Mouse (Mus musculus) central nervous system, embryonic 14 days (tissue): Measurements from ENCODE around the gene Ccdc88a. TPM values are rescaled to one million over a fixed set of nuclear protein-coding genes. Genes with fewer than 3 reads are reported as not detected.

Experiments used
- polyA plus RNA-seq: library from polyadenylated mRNA; depleted of rRNA; stranded (reverse); fragments of >200 nt; gene quantifications from 2 replicates; pipeline ENCODE4 v1.2.3, GENCODE M21; 2012; rRNA removed

Ccdc88a gene
- 24.7 and 29.4 TPM in 2 replicates for polyA plus RNA-seq

GRCm38 (mm10) chr11:29373396-29374273, at the start of gene Ccdc88a:
TSS of gene Ccdc88a (plus strand) at chr11:29373658.

DNA sequence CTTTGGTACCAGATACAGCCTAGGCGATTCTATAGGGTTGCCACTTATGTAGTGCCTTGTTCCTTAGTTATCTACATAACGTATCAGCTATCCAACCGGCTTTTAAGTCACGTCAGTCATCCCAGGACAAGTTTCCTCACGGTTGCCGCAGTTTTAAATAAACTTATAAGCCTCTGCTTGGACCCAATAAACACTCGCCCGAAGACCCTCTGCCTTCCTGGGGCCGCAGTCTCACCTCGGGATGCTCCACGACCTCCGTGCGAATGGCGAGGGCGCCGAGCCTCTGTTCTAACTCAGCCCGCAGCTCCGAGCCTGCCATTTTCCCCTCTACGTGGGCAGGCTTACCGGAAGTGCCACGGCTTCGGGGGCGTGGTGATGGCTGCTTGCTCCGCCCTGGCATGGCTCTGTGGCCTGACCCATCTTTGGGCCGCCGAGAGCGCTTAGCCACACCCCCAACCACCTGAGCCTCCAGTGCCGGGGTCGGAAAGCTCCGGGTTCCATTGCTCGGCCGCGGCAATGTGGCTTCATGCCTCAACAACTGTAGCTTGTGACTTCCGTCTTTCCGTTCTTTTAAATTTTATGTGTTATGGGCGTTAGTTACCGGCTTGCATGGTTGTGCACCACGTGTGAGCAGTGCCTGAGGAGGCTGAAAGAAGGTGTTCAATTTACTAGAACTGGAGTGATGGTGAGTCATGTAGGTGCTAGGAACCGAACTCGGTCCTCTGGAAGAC, 141.4 kb downstream of the Ccdc88a start, which contains the start of gene Prorsd1:
Gene Prorsd1 (minus strand): TSS at position 352 of the 731 bp plus-strand sequence.

GRCm38 (mm10) chr11:29525988-29526794, 152.7 kb downstream of the Ccdc88a start, which contains the start of gene Mtif2:
TSS of gene Mtif2 (plus strand) at chr11:29526408.

DNA sequence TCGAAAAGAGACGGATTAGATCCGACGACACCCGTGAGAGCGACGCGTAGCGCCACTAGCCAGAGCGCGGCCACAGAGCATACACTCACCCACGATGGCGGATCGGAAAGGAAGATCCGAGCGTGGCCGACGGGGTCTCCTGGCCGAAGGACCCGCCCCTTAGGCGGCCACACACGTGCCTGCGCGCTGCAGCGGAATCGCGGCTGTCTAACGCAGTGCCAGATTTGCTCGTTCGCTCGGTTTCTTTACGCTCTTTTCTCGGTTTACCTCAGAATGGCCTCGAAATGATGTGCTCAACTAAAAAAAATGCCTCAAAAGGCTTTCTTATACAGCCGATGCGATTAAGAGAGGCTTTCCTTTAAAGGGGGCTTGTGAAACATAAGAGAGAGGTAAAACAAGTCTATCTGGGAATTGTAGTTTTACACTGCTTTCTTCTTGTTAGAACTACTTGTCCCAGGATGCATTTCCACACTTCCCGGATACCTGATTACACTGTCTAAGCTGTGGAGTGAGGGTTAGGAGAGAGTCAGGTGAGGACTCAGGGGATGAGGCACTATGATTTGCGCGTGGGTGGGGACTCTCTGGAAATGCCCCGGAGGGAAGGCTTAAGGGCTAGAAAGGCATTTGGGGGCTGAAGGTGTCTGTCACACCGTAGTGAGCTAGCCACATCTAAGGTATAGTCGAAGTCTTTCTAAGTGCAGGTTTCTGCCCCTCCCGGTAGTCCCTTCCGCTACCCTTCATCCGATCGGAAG, 174.5 kb downstream of the Ccdc88a start, which contains the start of the genes Clhc1 and Rps27a:
Gene Clhc1 (plus strand): TSS at position 199 of the 752 bp plus-strand sequence.
Gene Rps27a (minus strand): TSS at position 358 of the 752 bp plus-strand sequence.

Other genes with a start within 250 kb of the Ccdc88a start
- gene Pnpt1, start 242.9 kb upstream of the Ccdc88a start, polyA plus RNA-seq, result 27.6 and 28.2 TPM in 2 replicates
- 25.3 and 28.0 TPM in 2 replicates for gene Ppp4r3b, start 200.8 kb upstream of the Ccdc88a start, polyA plus RNA-seq
- gene Cfap36, start 126.2 kb upstream of the Ccdc88a start, polyA plus RNA-seq, result 43.6 and 45.7 TPM in 2 replicates
- gene Prorsd1, start 141.4 kb downstream of the Ccdc88a start, polyA plus RNA-seq, result 5.4 and 7.2 TPM in 2 replicates
- gene Mtif2, start 152.8 kb downstream of the Ccdc88a start, polyA plus RNA-seq, result 30.7 and 36.0 TPM in 2 replicates
- gene Clhc1, start 174.3 kb downstream of the Ccdc88a start, polyA plus RNA-seq, result 0.15 and 0.23 TPM in 2 replicates
- 1,086 and 1,219 TPM in 2 replicates for gene Rps27a, start 174.5 kb downstream of the Ccdc88a start, polyA plus RNA-seq